Mouse (Mus musculus) thymus, adult 2 months (tissue): Measurements from ENCODE around the gene Ece1.

Source experiments
- CTCF ChIP-seq: fragments of 200-500 bp; IDR thresholded peaks from 2 replicates; pipeline ENCODE4 v1.5.1; 2012; ENCODE audit warnings: mild to moderate bottlenecking, control low read depth, low read length, moderate library complexity, borderline replicate concordance; ENCODE audit not compliant: control insufficient read depth, poor library complexity, insufficient read depth; ENCODE audit errors: extremely low read depth
- POLR2A ChIP-seq: fragments of 200-500 bp; IDR thresholded peaks from 2 replicates; pipeline ENCODE4 v1.6.1; 2012; ENCODE audit warnings: mild to moderate bottlenecking, low read length, control low read depth, moderate library complexity; ENCODE audit not compliant: control insufficient read depth, poor library complexity, insufficient read depth; ENCODE audit errors: extremely low read depth

DNA sequence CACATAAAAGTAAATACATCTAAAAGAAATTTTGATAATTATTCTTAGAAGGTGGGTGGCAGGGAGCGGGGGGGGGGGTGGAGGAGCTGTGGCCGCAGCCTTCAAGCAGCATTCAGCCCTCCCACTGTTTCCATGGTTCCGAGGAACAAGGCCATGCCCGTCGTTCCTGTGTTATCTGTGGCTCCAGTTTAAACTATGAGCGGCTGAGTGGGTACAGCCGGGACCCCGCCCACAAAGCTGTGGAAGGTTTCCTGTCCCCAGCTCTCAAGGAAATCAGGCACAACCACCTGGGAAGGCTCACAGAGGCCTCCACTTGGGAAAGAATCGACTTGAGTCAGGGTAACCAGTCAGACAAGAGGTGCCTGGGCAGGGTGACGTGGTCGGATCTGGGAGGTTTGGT, 98.7 kb downstream of the Ece1 start:
- TF ChIP-seq CTCF (no peak), POLR2A (no peak)
